Mouse (Mus musculus) ovary, postnatal 36 days (tissue): ENCODE measurements at regions not wholly inside any gene's neighbourhood (a gene's known extent, or its start where the extent isn't known, plus 50 kb on each side); places are given as distances from the start of the nearest gene placed in this dataset.

Source experiments
- DNase-seq: peaks from one replicate; pipeline ENCODE4 v3.0.0; 2022; ENCODE audit warnings: low spot score, mixed read lengths

DNA sequence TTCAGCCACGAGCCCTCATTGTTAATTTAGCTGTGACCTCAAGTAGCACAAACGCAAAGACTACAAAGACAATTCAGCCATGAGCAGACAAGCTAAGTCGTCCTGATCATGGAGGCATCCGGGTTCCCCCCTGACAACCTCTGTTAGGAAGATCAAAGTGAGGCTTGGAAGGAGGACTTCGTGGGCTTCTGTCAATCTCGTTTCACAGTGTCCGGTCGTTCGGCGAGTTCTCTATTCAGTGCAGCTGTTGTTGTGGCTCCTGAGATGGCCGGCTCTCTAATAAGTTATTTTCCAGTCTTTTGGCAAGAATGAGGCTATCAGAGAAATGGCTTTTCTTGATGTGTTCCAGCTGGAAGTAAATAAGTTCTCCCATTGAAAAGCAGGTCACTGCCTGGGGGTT is 133.7 kb upstream of the Map3k7 start:
- no peak for DNase-seq

DNA sequence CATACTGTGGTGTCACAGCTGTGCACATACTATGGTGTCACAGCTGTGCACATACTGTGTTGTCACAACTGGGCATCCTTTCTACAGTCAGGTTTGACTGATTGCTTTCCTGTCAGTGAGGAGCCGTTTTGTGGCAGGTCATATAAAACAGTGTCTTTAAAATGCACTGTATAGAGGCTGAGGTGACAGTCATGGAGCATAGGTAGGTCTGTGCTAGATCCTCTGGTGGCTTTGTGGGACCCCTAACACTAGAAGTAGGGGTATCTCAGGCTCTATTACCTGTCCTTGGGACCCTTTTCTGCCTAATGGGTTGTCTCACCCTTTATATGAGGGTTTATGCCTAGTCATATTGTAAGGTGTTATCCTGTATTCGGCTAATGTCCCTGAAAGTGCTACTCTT is 132.4 kb upstream of the Map3k7 start:
- no peak for DNase-seq

DNA sequence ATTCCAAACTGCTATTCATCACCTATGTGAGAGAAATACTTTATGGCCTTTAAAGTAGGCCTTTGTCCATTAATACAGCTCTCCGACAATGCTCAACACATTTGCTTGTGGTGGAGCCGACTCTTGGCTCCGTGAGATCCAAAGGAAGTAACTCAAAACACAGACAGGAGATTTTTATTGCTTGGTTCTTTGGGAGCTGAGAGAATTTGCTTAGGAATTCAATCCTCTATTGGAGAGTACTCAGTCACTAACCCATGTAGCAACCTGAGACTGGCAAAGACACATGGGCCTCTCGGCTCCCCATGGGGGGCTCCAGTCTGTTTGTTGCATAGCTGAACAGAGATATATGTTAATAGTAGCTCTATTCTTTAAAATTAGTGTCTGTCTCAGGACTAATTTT is 130.1 kb upstream of the Map3k7 start:
- DNase-seq = no peak

DNA sequence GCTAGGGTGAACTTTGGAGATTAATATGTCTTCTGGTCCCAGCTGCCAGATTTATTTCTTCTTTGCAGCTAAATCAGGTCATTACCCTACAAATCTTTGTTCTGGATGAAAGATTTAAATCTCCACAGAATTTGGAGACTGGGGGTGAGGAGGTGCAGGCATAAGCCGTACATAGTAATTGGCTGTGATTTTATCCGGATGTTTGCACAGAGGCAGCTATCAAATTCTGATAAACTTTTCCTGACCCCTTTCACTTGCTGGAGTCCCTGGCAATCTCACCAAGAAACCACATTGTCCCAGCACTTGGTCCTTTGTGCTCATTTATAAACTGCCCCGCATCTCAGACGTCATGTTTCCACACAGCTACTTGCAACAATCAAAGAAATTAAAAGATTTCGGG is 128.8 kb upstream of the Map3k7 start:
- DNase-seq = no peak

DNA sequence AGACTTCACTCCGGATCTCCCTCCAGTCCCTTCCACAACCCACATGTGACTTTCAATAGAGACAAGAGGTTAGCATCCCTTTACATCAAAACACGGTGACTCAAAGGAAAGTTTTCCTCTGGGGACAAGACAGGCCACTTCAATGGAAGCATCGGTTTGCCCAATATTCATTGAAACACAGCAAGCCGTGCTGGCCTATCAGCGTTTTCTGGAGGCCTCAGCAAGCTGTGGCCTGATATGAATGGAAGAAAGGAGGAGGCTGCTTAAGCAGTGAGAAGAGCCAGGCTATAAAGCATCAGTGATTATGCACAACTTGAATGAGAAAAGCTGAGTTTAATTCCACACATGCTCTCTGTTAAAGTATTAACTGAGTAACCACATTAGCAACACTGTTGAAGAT is 125.3 kb upstream of the Map3k7 start:
- DNase-seq = no peak

DNA sequence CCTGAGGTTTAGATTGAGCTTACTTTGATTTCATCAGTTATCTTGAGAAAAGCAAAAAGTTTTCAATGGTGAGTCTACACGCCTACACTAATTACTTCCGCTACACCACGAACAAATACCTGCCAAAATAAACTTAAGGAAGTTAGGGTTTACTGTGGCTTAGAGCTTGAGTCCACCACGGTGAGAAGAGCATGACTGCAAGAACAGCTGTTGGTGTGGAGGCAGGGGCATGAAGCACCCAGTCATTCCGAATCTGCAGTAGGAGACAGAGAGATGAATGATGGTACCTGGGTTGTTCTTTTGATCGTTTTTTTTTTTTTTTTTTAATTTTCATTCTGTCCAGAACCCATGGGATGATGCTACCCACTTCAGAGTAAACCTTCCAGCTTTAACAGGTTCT is 114.1 kb upstream of the Map3k7 start:
- DNase-seq = no peak

DNA sequence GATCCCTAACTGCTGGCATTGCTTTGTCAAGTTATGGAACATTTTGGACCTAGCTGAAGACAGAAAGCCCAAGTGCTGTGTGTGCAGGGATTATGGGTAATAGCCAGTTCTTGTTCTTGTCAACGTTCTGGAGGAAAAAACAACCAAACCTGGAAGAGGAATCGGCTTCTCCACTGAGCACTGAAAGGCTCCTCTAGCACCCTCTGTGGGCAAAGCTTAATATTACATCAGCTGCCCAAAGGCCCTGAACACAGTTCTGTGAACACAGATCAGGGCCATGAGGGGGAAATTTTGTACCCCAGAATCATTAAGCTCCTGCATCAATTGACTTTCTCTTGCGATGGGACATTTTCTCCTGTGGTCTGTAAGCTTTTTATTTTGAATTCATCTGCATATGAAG is 112.9 kb upstream of the Map3k7 start:
- no peak for DNase-seq

DNA sequence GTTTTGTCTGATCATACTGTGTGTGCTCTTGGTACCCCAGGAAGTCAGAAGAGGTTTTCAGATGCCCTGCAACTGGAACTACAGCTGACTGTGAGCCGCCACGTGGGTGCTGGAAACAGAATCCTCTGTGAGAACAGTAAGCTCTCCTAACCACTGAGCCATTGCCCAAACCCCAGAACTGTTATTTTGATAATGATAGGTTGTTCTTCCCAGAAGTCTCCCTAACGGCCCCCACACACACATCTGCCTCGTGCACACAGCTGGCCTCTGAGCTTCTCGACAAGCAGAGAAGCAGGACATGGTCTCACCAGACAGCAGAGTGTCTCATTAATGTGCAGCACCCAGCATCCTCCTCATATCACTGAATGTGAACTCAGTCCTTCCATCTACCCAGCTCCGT is 110.0 kb upstream of the Map3k7 start:
- no peak for DNase-seq

DNA sequence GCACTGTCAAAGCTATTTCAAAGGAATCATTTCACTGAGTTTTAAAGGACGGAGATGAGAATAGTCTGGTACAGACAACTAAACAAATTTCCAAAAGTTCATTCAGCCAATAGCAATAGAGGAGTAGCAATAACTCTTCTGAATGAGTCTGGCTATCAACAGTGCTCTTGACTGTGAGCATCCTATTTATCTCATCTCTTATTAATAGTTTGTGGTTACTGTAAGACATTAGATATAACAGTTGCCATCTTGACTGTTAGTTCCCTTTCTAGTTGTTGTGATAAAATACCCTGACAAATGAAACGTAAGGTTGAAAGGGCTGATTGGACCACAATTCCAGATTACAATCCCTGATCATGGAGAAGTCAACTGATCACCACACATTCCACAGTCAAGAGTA is 103.5 kb upstream of the Map3k7 start:
- no peak for DNase-seq

DNA sequence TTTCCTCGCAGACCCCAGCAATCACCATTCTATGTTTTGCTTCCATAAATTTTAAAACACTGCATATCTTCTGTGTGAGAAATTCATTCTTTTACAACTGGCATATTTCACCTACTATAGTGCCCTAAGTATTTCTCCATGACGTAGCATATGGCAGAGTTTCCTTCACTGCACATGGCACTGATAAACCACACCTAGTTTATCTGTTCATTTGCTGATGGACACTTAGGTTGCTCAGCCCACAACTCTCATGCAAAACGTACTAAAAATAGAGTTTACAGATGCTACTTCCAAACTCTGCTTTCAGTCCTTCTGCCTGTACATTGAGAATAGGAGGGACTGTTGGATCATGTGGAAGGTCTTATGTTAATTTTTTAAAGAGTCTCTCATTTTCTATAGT is 102.7 kb upstream of the Map3k7 start:
- no peak for DNase-seq

DNA sequence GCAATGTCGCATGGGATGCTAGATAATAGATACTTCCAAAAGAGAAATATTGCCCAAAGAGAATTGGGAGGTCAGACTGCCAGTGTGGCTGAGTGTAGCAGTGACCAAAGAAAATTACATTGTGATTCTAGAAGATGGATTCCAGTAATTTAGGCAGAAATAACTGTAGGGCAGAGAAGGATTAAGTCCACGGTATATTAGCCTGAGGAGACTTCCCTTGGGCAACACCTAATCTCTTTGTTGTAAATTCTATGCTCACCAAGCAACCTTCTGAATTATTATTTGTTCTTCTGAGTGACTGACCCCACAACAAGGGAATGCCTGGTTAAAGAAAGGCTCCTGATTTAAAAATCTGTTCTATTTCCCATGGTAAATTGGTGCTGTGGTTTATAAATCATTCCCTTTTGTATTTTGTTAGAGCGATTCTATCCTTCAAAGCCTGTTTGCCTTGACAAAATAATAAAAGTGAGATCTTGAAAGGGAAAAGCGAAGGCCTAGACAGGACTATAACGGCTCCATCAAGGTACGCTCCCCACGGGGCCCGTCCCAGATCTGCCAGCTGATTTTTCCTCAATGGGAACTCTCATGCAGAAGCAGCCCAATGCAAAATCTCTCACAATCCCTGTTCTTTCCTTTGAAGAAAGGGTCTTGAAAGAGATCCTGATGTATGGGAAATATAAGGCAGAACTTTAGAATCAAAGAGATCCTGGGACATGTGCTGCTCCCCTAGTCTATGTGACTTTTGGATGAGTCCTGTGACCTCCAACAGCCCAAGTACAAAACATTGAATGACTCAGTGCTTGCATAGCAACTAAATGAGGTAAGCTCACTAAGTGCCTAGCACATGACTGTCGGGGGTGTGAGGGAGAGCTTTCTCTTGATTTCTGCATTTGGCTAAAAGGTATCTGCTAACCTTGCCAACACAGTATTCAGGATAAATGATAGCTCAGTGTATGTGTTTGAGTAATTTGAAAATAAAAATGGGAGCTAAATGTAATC is 90.6 kb upstream of the Map3k7 start:
- no peak for DNase-seq

DNA sequence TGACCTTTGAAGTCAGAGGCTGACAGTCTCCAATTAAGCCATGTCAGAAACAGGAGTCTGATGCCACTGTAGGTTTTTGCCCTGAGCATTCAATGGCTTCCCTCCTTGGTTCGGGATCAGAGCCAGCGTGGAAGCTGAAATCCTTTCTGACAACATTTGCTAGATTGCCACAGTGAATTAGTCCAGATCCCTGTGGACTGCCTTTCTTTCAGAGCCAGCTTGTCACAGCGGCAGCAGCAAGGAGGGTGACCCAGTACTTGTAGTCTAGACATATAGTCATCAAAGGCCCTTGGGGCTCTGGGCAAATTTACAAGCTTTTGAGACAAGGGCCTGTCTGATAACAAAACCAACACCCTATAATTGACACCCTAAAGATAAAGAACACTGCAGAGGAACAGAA is 86.5 kb upstream of the Map3k7 start:
- DNase-seq = no peak

DNA sequence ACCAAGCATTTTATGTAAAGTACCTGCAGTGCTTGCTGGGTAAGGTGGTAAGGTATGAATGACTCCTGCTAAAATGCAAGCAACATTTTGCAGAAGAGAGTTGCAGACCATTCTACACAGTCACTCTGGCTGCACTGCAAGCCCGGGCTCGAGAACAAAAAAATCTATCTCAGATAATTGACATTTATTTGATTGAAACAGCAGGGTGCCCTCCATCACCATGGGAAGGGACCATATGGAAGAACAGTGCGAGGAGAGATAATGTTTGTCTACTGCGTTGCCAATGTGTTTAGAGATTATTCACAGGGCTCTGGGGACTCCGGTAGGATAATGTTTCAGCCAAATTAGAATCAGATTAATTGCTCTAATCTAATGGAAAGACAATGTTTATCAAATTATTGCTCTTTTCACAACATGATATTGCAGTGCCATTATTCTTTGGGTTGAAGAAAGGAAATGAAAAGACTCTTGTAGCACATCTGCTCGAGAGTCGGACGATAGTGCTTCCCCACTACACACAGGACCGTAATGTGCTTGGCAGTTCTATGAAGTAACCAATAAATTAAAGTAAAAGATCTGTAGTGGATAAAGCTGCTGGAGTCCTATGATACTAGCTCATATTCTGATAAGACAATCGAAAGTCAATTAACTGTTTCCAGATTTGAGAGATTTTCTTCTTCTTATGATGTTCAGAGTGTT is 85.3 kb upstream of the Map3k7 start:
- DNase-seq = no peak

DNA sequence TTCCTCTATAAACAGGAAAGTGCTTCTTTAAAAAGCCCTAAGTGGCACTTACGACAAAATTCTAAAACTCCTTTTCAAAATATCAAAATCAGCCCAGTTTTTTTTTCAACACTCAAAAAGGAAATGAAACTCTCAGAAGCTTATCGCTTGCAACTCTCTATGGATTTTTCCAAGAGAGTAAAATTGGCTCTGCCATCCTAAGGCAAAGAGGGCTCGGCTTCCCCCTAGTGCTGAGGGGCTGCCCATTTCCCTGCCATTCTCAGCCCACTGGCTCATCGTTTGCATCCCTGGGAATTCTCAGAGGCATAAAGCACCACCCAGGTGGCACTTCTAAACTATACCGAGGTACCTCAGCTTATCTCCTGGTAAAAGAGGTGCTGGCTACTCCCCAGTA is 84.7 kb upstream of the Map3k7 start:
- DNase-seq = no peak

DNA sequence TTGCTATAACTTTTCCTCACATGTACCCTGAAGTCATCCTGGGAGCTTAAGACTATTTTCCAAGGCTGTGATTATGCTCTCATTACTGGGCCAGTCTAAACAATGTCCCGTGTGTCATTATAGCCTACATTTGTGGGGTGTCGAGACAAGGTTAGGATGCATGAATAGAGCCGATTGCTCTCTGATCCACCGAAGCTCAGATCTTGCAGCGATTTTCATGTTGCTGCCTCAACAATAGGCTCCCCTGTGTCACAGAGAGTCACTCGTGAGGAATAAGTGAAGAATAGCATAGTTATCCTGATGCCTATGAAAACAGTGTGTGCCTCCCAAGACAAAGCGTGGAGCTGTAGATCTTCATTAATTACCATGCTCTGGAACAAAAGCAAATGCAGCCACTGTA is 83.7 kb upstream of the Map3k7 start:
- no peak for DNase-seq

DNA sequence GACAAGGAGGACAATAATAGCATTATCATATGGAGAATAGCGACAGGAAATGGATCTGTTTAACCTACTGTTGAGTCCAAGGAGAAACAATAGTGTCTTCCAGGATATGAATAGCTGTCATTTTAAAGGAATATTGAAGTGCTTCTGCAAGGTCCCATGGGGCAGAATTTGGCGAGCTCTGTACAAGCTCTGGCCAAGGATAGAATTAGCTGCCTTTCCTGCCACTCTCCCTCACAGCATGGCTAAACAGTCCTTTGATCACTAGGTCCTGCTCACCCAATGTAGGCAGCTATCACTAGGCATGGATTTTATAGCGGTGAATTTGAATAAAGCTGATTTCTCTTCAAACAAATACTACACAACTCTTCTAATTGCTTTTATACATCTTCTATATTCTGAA is 74.2 kb upstream of the Map3k7 start:
- DNase-seq = no peak

DNA sequence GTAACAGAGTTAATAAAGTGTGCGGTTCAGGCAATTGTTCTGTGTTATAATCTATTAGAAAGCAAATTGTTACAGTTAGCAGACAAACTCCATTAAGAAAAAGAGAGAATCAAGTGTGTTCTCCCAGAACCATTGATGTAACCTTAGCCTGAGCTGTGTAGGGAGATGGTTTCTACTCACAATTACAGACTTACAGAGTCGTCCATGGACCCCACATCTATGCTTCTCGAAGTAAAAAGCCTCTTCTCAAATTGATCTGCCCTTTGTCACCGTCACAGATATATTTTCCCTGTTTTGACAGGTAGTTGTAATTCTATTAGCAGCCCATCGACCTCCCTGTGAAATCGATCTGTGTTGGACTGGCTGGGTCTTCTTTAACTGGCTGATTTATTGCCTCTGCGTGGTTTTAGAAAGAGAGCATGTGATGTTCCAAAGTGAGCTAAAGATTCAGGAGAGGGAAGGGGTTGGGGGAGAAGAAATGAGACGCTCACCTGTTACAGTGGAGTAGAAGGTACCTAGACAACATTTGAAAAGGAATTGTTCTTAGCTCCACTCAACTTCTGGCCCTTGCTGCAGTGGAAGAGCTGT is 54.7 kb upstream of the Map3k7 start:
- no peak for DNase-seq
